Mouse (Mus musculus) E14TG2a.4 (cell line): ENCODE measurements at regions not wholly inside any gene's neighbourhood (a gene's known extent, or its start where the extent isn't known, plus 50 kb on each side); places are given as distances from the start of the nearest gene placed in this dataset.

ENCODE experiments used
- CTCF ChIP-seq: conservative IDR thresholded peaks from 2 replicates; pipeline ENCODE4 v1.5.1; 2014; ENCODE audit warnings: low read length
- NANOG ChIP-seq: IDR thresholded peaks from 2 replicates; pipeline ENCODE4 v1.6.1; 2014; ENCODE audit warnings: borderline replicate concordance, low read length, mixed read lengths

DNA sequence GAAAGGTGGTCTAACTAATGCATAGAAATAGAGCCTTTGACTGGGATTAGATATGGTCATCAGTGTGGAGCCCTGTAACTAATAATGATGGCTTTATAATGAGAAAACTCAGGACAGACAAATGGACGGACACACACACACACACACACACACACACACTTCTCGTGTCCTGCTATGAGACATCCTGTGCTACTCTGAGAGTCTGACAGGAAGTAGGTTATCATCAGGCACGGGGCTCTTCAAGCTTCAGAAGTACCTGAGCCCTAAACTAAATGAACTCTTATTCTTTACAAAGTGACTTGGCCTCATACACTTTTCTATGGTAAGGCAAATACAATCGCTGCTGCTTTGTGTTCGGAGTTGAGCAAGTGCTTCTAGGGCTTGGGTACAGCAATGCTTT, 87.9 kb upstream of the Mkln1 start:
- no peak for TF ChIP-seq CTCF
- no peak for TF ChIP-seq NANOG
